Mouse (Mus musculus): ENCODE data around the gene Celf2. TPM values are rescaled to one million over a fixed set of nuclear protein-coding genes. Genes with fewer than 3 reads are reported as not detected.

Celf2 gene
- polyA plus RNA-seq, 1 experiment from 2014 or later, result 97.4 TPM

GRCm38 (mm10) chr2:6505979-6506811, 1003.2 kb downstream of the Celf2 start:
- Histone ChIP-seq H3K27ac (no peak overlapping the region), H3K4me3 (no peak overlapping the region), H3K9me3 (no peaks in the 10 kb centered on the region), H3K36me3 (no peaks in the 10 kb centered on the region), H3K9ac (no peak overlapping the region), H3K4me2 (no peak overlapping the region), H3K4me1 (no peaks in the 10 kb centered on the region), H3K27me3 (no peaks in the 10 kb centered on the region)
- 69% methylated on average over 13 of the region's 13 CpGs for WGBS
- no peak for ATAC-seq (ENCODE audit: borderline replicate concordance, extremely low read depth, low FRiP score, low TSS enrichment)

GRCm38 (mm10) chr2:6505531-6505930, 1003.8 kb downstream of the Celf2 start:
- Histone ChIP-seq H3K4me2 (no peak overlapping the region), H3K9me3 (no peaks in the 10 kb centered on the region), H3K36me3 (no peaks in the 10 kb centered on the region), H3K9ac (no peak overlapping the region), H3K4me3 (no peak overlapping the region), H3K27ac (no peak overlapping the region), H3K4me1 (no peaks in the 10 kb centered on the region), H3K27me3 (no peaks in the 10 kb centered on the region)
- ATAC-seq (ENCODE audit: borderline replicate concordance, extremely low read depth, low FRiP score, low TSS enrichment), result 0 out of 2 replicates have a peak, but pooled peaks have one; percentile 42
- 83% methylated on average over 12 of the region's 12 CpGs for WGBS

- H3K4me2 ChIP-seq, result no peak overlapping the region
- H3K4me3 ChIP-seq, result no peak overlapping the region
- no peak overlapping the region for H3K9ac ChIP-seq
- H3K27me3 ChIP-seq, result no peaks in the 10 kb centered on the region
- no peak for ATAC-seq (ENCODE audit: borderline replicate concordance, extremely low read depth, low FRiP score, low TSS enrichment)
- H3K36me3 ChIP-seq, result no peaks in the 10 kb centered on the region
- 73% methylated on average over 12 of the region's 12 CpGs for WGBS
- no peaks in the 10 kb centered on the region for H3K4me1 ChIP-seq
- H3K27ac ChIP-seq, result no peak overlapping the region
- no peaks in the 10 kb centered on the region for H3K9me3 ChIP-seq
These were observed 1011.3 kb downstream of the Celf2 start for GRCm38 (mm10) chr2:6498101-6498500.

GRCm38 (mm10) chr2:6497636-6498035, 1011.7 kb downstream of the Celf2 start:
- Histone ChIP-seq H3K4me3 (no peak overlapping the region), H3K9me3 (no peaks in the 10 kb centered on the region), H3K4me2 (no peak overlapping the region), H3K27ac (no peak overlapping the region), H3K9ac (no peak overlapping the region), H3K36me3 (no peaks in the 10 kb centered on the region), H3K4me1 (no peaks in the 10 kb centered on the region), H3K27me3 (no peaks in the 10 kb centered on the region)
- ATAC-seq (ENCODE audit: borderline replicate concordance, extremely low read depth, low FRiP score, low TSS enrichment), result no peak
- WGBS, result 62% methylated on average over 5 of the region's 5 CpGs

- Histone ChIP-seq H3K9me3 (no peaks in the 10 kb centered on the region), H3K4me3 (no peak overlapping the region), H3K27ac (no peak overlapping the region), H3K4me1 (no peaks in the 10 kb centered on the region), H3K36me3 (no peaks in the 10 kb centered on the region), H3K27me3 (no peaks in the 10 kb centered on the region), H3K4me2 (no peak overlapping the region), H3K9ac (no peak overlapping the region)
- no peak for ATAC-seq (ENCODE audit: borderline replicate concordance, extremely low read depth, low FRiP score, low TSS enrichment)
- WGBS, result 70% methylated on average over 5 of the region's 5 CpGs
These were observed 1015.5 kb downstream of the Celf2 start for GRCm38 (mm10) chr2:6493886-6494285.

- ATAC-seq (ENCODE audit: borderline replicate concordance, extremely low read depth, low FRiP score, low TSS enrichment), result no peak
- H3K27me3 ChIP-seq, result no peaks in the 10 kb centered on the region
- no peaks in the 10 kb centered on the region for H3K9me3 ChIP-seq
- no peak overlapping the region for H3K9ac ChIP-seq
- no peak overlapping the region for H3K4me2 ChIP-seq
- no peak overlapping the region for H3K27ac ChIP-seq
- no peak overlapping the region for H3K4me3 ChIP-seq
- no peaks in the 10 kb centered on the region for H3K36me3 ChIP-seq
- WGBS, result 69% methylated on average over 4 of the region's 4 CpGs
- H3K4me1 ChIP-seq, result no peaks in the 10 kb centered on the region
These were observed 1018.5 kb downstream of the Celf2 start for GRCm38 (mm10) chr2:6490870-6491269.

- no peak overlapping the region for H3K4me3 ChIP-seq
These were observed 1019.3 kb downstream of the Celf2 start for GRCm38 (mm10) chr2:6490076-6490475.

More at GRCm38 (mm10) chr2:6490076-6490475, 1019.3 kb downstream of the Celf2 start:
- no peak overlapping the region for H3K4me2 ChIP-seq
- H3K9me3 ChIP-seq, result no peaks in the 10 kb centered on the region
- no peaks in the 10 kb centered on the region for H3K36me3 ChIP-seq
- H3K4me1 ChIP-seq, result no peaks in the 10 kb centered on the region
- H3K9ac ChIP-seq, result no peak overlapping the region
- H3K27me3 ChIP-seq, result no peaks in the 10 kb centered on the region
- no peak for ATAC-seq (ENCODE audit: borderline replicate concordance, extremely low read depth, low FRiP score, low TSS enrichment)
- H3K27ac ChIP-seq, result no peak overlapping the region
- WGBS, result 86% methylated on average over 6 of the region's 6 CpGs
